Mouse (Mus musculus) urinary bladder, postnatal 14 days (tissue): ENCODE results near the gene Atf7ip.

Source experiments
- DNase-seq: peaks from one replicate; pipeline ENCODE4 v3.0.0; 2021; ENCODE audit warnings: low spot score

Atf7ip gene

DNA sequence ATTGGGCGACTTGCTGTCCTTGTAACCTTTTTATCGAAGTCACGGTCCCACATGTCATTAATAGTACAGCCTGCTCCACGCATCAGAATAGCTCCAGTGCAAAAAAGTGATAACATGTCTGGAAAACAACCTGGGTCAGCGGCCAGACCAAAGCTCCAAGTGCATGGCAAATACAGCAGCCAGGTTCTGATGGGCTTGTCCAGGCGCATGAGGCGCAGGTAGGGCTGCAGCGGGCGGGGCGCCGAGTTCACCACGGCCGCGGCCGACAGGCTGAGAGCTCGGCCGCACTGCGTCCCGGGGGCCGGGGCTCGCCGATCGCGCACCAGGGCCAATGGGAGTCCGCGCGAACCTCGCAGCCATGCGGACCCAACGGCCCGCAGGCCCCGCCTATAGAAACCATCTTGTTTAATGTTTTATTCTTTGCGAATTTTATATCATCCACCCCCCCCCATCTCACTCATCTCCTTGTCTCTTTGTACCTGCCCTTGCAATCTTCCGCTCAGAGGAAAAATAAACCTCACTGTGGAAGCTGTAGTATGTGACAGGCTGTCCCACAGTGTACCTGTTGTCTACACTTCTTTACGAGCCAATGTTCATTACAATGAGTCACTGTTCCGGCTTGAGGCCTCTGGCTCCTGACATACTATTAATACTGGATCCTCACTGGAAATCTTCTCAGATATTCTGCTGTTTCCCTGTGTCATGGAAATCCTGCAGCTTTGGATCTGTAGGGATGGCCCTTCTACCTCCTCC is 19.0 kb upstream of the Atf7ip start:
- DNase-seq, result no peak

DNA sequence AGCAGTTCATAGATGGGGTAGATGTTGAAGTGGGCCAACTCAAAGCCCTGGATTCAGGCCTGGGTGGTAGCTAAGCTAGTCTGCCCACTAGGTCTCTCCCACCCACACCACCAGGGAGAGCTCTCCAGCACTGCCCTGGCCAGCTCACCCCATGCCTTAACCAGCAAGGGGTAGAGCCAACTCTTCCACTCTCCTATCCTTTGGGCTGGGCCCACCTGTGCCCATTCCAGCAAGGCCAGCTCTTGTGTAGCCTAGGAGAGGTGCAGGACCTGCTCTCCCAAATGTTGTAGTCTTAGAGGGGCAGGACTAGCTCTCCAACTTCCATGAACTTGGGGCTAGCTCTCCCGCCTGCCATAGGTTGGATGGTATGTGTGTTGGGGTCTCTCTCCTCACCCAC is 18.4 kb upstream of the Atf7ip start:
- no peak for DNase-seq

GRCm38 (mm10) chr6:136489899-136490298 is 16.1 kb upstream of the Atf7ip start:
- peak; percentile 73 for DNase-seq

GRCm38 (mm10) chr6:136490516-136491475 is 15.2 kb upstream of the Atf7ip start:
- DNase-seq, result no peak

DNA sequence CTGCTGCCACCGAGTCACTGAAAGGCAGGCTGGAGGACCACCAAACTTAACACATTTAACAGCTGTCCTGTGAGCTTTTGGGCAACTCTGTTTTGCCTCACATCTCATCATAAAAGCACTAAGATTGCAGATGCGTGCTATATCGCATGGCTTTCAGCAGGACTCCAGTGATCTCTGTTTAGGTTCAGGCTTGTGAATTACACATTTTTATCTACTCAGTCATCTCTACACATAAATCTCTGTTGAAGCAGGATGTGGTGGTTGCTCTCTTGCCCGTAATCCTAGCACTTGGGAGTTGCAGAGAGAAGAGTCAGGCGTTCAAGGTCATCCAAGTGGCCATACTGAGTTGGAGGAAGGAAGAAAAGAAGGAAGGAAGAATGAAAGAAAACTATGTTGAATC is 14.3 kb upstream of the Atf7ip start:
- no peak for DNase-seq

DNA sequence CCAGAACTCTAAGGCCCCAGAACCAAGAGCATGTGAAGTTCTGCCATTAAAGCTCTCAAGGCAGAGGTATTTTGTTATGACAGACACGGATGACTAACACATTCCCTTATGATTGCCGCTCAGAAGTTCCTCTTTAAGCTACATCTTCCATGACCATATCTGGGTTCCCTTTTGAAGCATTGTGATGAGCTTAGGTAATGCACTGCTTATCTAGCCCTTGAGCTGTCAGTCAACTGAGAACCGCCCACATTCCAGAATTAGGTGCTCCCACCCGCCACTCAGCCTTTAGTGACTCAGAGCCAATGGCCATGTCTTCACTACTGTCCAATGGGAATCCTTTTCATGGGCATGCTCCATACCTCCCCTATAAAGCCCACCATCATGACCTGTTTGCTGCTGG is 13.7 kb upstream of the Atf7ip start:
- DNase-seq, result no peak

- DNase-seq, result no peak
Measured at GRCm38 (mm10) chr6:136493486-136493885, 12.5 kb upstream of the Atf7ip start.

DNA sequence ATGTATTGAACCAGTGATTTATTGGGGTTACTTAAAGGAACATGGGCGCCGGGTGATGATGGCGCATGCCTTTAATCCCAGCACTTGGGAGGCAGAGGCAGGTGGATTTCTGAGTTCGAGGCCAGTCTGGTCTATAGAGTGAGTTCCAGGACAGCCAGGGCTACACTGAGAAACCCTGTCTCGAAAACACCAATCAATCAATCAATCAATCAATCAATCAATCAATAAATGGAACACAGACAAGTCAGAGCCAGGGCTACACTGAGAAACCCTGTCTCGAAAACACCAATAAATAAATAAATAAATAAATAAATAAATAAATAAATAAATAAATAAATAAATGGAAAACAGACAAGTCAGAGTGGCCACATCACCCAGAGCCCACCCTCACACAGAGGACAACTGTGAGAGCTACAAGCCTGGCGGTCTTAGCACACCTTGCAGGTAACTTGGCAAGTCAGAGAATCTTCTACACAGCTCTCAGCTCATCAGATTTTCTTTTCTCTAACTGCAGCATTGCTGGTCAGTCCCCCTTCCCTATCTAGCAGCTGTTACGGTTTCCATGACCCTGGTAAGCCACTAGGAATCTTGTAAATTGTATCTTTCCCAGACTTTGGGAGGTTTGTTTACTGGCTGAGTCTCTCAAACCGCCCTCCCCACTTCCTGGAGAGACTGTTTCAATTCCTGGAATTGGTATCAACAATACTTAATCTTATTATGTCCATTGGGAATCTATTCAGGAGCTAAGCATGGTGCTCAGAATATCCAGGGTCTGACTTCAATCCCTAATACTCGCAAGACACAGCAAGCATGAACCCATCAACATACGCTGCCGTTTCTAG is 11.8 kb upstream of the Atf7ip start:
- DNase-seq, result no peak

GRCm38 (mm10) chr6:136495023-136495422 is 10.9 kb upstream of the Atf7ip start:
- no peak for DNase-seq

- DNase-seq, result no peak
Measured at GRCm38 (mm10) chr6:136497744-136498143, 8.2 kb upstream of the Atf7ip start.

GRCm38 (mm10) chr6:136499292-136499977 is 6.5 kb upstream of the Atf7ip start:
- DNase-seq, result peak; percentile 58

DNA sequence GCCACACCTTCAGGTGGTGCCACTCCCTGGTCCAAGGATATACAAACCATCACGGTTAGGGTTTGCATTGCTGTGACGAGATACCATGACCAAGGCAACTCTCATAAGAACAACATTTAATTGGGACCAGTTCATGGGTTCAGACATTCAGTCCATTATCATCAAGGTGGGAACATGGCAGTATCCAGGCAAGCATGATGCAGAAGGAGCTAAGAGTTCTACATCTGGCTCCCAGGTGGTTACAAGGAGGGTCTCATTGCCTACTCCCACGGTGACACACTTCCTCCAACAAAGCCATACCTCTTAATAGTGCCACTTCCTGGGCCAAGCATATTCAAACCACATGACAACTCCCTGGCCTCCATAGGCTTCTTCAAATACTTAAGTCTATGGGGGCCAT is 2.7 kb downstream of the Atf7ip start:
- no peak for DNase-seq

DNA sequence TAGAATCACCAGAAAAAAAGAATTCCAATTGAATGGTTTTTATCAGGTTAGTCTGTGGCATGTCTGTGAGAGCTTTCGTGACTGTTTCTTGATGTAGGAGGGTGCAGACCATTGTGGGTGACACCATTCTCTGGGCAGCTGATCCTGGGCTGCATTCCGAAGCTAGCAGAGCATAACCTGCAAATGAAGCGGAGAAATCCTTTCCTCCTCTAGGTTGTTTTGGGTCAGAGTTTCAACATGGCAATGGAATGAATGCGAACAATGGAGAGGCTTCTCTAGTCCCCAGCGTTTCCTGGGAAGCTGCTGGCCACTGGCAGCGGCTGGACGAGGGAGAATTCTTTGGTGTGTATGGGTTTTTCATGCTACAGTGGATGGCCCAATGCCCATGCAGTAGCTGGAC is 5.0 kb downstream of the Atf7ip start:
- no peak for DNase-seq

- DNase-seq, result no peak
Measured at GRCm38 (mm10) chr6:136512351-136512750, 6.4 kb downstream of the Atf7ip start.

- no peak for DNase-seq
Measured at GRCm38 (mm10) chr6:136516626-136517025, 10.7 kb downstream of the Atf7ip start.

DNA sequence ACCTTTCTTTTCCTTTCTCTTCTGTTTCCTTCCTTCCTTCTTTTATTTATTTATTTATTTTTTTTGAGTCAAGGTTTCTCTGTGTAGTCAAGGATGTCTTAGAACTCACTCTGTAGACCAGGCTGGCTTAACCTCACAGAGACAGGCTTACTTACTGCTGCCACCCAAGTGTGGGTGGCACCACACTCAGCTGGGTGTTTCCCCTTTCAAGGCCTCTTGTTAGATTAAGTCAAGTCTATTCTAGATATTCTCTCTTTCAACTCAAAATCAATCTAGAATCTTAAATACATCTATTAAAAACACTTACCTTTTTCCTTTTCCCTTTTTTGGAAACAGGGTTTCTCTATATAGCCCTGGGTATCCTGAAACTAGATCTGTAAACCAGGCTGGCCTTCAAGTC is 11.3 kb downstream of the Atf7ip start:
- no peak for DNase-seq

DNA sequence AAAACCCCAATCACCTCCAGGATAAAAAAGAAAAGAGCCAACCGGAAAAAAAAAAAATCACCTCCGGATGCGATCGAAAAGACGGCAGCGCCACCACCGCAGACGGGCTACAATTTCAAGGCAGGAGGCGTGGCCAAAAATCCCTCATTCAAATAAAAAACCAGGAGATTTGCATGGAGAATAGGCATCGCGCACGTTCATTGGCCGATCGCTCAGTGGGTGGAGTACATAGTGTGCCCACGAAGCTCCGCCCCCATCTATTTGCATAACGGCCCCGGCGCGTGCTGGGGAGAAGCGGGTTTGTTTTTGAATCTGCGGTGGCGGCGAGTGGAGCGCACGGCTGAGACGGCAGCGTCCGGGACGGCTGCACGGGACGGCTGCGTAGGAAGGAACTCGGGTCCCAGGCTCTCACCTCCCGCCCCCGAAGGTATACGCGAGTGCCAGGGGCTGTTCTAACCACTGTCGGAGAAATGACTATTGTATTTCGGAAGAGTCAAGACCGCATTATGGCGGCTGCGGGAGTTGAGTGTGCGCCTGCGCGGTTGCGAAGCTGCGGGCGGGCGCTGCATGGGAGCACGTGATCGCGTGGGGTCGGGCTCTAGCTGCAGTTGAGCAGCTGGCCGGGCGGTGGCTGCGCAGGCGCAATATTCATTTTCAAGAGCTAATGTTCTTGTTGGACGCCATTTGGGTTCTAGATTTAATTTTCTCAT is 12.7 kb downstream of the Atf7ip start:
- DNase-seq, result peak; percentile 96

DNA sequence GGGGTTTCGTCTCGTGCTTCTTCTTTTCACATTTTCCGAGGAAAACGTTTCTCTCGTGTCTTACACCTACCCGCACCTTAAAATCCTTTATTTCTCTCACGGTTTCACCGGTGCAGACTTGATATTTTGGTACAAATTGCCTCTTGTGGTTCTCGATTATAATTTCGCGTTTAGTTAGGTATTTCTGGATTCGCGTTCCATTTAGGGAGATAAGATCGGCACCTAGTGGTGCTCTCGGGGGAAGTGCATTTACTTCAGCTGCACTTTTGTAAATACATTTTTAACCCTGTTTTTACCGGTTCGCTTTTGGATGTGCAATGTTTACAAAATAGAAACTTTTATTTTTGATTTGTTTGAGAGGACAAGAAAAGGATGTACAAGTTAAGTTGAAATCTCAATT is 13.3 kb downstream of the Atf7ip start:
- no peak for DNase-seq

DNA sequence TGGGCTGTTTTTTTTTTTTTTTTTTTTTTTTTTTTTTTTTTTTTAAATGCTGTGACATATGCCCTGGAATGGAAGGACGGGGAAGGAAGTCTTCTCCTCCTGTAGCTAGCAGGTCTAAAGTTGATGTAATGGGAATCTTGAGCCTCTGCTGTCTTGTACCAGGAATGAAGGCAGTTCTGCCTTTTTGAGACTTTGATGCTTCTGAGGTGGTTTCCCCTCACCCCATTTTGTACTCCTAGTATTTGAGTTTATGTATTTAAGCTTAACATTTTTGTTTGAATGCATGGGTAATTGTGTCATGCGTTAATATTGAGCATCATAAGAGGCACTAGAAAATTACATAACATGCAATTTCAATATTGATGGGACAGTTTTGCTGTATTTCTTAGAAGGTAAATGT is 14.4 kb downstream of the Atf7ip start:
- no peak for DNase-seq

DNA sequence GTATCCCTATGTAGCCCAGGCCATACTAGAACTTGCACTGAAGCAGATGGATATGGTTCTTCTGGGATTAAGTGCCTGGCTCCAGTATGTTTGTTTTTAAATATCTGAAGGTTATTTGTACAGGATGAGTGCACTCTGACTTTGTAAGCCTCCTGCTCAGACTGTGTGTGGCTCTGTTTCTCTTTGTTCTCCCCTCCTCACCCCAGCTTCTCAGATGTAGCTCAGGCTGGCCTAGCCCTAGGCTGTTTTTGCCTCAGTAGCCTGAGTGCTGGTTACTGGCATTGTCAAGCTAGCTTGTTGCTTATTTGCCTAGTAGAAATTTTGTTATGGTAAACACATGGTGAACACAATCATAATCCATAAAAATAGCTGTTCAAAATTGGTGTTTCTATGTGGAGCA is 15.7 kb downstream of the Atf7ip start:
- no peak for DNase-seq

DNA sequence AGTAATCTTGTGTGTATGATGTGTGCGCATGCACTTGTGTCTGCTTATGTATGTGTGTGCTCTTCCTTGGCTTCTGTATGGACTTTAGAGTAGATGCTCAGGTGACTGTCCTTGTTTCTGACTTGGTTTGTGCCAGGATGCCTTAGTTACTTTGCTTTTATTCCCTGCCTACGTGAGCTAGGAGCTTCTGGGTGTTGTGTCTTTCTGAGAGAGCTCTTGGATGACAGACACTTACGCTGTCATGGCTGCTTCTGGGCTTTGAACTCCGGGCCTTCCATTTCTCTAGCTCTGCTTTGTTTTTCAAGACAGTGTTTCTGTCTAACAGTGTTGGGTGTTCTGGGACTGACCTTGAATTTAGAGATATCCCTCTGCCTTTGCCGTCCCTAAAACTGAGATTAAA is 16.7 kb downstream of the Atf7ip start:
- DNase-seq, result no peak
